Comparison of ENCODE assay signal across 32 mouse cellular contexts in genomic region chr13:3530451-3530850, GRCm38 (mm10). TPM values are rescaled to one million over a fixed set of nuclear protein-coding genes. Genes with fewer than 3 reads are reported as not detected.
DNase-seq lines count a peak whose midpoint lies in the region; ATAC-seq lines count a peak whose summit lies in the region.
"Had no signal": no experiment of that assay in that cellular context is flagged by ENCODE, and none has a peak within 500 bp of the region (broad histone marks: within the 10 kb centered on the region; RNA-seq: fewer than 3 reads in every experiment).

No protein-coding gene starts in this region.

- H3K4me1 ChIP-seq in heart, embryonic 11.5 days (ENCODE audit: control insufficient read depth, insufficient read depth, low read length): no peaks in the 10 kb centered on the region
- H3K4me1 ChIP-seq: neural tube, embryonic 12.5 days had no signal

- DNase-seq in heart, adult 11 months: peak; percentile 29
- peak; percentile 78 for DNase-seq in 416B (ENCODE audit: low read depth)
- DNase-seq in MN1 (ENCODE audit: low spot score): peak; percentile 55
- DNase-seq in cerebellum, postnatal 36 days: no peak
- no peak for DNase-seq in left cerebral cortex, adult 8-10 months (ENCODE audit: low spot score in 2 of 2)
- DNase-seq in left cerebral cortex, postnatal 10 days (ENCODE audit: extremely low spot score in 1 of 2, low spot score in 2 of 2): no peak
- DNase-seq: adrenal gland, postnatal 25 days; B cell, adult 2 months; cerebellum, adult 18-20 months; cerebellum, postnatal 25 days; heart, adult 18-20 months; heart, postnatal 14 days; kidney, adult 9 months; kidney, postnatal 10 days; layer of hippocampus, postnatal 36 days; liver; lung, adult 2 months; lung, postnatal 10 days; right cerebral cortex, adult 18-20 months; thymus, adult 18-20 months; thymus, postnatal 25 days had no signal

- H3K36me3 ChIP-seq in heart, embryonic 11.5 days (ENCODE audit: control insufficient read depth, insufficient read depth, low read length): no peaks in the 10 kb centered on the region
- H3K36me3 ChIP-seq: heart, embryonic 13.5 days; hindbrain, embryonic 10.5 days; midbrain, embryonic 10.5 days; neural tube, embryonic 12.5 days had no signal

- no peaks in the 10 kb centered on the region for H3K27me3 ChIP-seq in heart, embryonic 11.5 days (ENCODE audit: control insufficient read depth, insufficient read depth, low read length)
- H3K27me3 ChIP-seq: heart, embryonic 13.5 days; neural tube, embryonic 12.5 days had no signal

- WGBS in heart, embryonic 11.5 days (ENCODE audit: insufficient replicate concordance): 58% methylated on average over 3 of the region's 3 CpGs

- intact Hi-C loops in left cerebral cortex, postnatal 10 days (cut with DNase I): no loop called here

- H3K4me3 ChIP-seq in heart, embryonic 11.5 days (ENCODE audit: low read depth, low read length): no peak overlapping the region
- H3K4me3 ChIP-seq: heart, embryonic 13.5 days; hindbrain, embryonic 10.5 days; midbrain, embryonic 10.5 days; myocyte; neural tube, embryonic 12.5 days had no signal

- H3K27ac ChIP-seq in heart, embryonic 11.5 days (ENCODE audit: low read depth, low read length): no peak overlapping the region
- H3K27ac ChIP-seq: heart, embryonic 13.5 days; hindbrain, embryonic 10.5 days; liver, embryonic 14.5 days; macrophage; midbrain, embryonic 10.5 days; neural tube, embryonic 12.5 days had no signal

- no peaks in the 10 kb centered on the region for H3K9me3 ChIP-seq in heart, embryonic 11.5 days (replicated peaks; ENCODE audit: control insufficient read depth, low read length)
- H3K9me3 ChIP-seq: heart, embryonic 13.5 days; neural tube, embryonic 12.5 days had no signal

- H3K9ac ChIP-seq in heart, embryonic 11.5 days (ENCODE audit: low read depth, low read length): no peak overlapping the region
- H3K9ac ChIP-seq: heart, embryonic 13.5 days; liver, embryonic 14.5 days; neural tube, embryonic 12.5 days had no signal

- no peak for ATAC-seq in heart, embryonic 11.5 days (replicated peaks; ENCODE audit: insufficient number of reproducible peaks, low FRiP score, low TSS enrichment)
- peak; percentile 19; the same call in 1 of the 2 replicates for ATAC-seq in megakaryocyte-erythroid progenitor cell, adult 5-6 weeks (replicated peaks; ENCODE audit: low FRiP score, low TSS enrichment, poor library complexity, severe bottlenecking)
- ATAC-seq: forebrain, embryonic 14.5 days; hindbrain, embryonic 16.5 days had no signal

- no peak overlapping the region for H3K4me2 ChIP-seq in heart, embryonic 11.5 days
- H3K4me2 ChIP-seq: heart, embryonic 13.5 days; neural tube, embryonic 12.5 days had no signal

RNA-seq across cellular contexts. Expression of gene Gdi2, which starts 7.4 kb away (rescaled TPM):
- 370 and 406 TPM in 2 replicates for polyA plus RNA-seq in heart, embryonic 11.5 days (2014; fragmentation: Nextera tagmentation; extraction: Ambion mirVana)
- 267 and 287 TPM in 2 replicates for total RNA-seq in megakaryocyte-erythroid progenitor cell, adult 5-6 weeks (2014; fragmentation: Nextera tagmentation)
- total RNA-seq in megakaryocyte-erythroid progenitor cell, adult 5-6 weeks (2017): 384 and 417 TPM in 2 replicates
- 100 to 1,000 TPM; 316 to 326 (median 319) TPM for total RNA-seq in left cerebral cortex, adult 8-10 months (2022)
- 100 to 1,000 TPM; 344 to 350 TPM for total RNA-seq in left cerebral cortex, postnatal 10 days (2021)

Comparison
In these comparisons a context has a peak if more than half of its experiments do, and no peak if none do; other contexts are left out.
1. DNase-seq: peak in heart, adult 11 months (single experiment), 416B (single experiment) and MN1 (single experiment); none in cerebellum, postnatal 36 days (0 of 2), left cerebral cortex, adult 8-10 months (0 of 2) and left cerebral cortex, postnatal 10 days (0 of 2).